Mouse (Mus musculus): ENCODE measurements around the gene Dok1. TPM values are rescaled to one million over a fixed set of nuclear protein-coding genes. Genes with fewer than 3 reads are reported as not detected.
A peak's percentile ranks its signal among the peaks of the same experiment; 100 is the strongest.

Dok1 gene
- total RNA-seq, 2 experiments from 2014 or later = 1.8 to 2.7 TPM

GRCm38 (mm10) chr6:83019044-83019443 lies 14.2 kb downstream of the Dok1 start:
- no peak for DNase-seq (ENCODE audit: low spot score in 2 of 2)

- no peak for DNase-seq (ENCODE audit: low spot score in 2 of 2)
Measured at GRCm38 (mm10) chr6:83017190-83017589, 16.1 kb downstream of the Dok1 start.

DNA sequence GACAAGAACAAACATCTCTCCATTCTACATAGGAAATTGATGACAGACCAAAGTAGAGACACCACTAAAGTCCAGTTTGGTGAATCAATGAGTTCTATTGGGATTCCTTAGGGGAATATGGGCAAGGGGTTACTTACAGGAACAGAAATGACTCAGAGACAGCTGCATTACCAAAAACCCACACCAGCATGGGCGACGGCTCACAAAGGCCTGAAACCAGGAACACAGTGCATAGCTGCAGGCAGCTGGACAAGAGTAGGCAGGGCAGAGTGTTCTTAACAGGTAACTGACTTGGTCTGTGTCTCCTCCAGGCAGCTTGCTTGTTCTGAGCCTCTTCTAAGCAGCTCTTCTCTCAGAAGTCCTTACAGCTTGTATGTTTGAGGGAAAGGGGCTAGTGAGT lies 17.5 kb downstream of the Dok1 start:
- no peak for DNase-seq (ENCODE audit: low spot score in 2 of 2)

DNA sequence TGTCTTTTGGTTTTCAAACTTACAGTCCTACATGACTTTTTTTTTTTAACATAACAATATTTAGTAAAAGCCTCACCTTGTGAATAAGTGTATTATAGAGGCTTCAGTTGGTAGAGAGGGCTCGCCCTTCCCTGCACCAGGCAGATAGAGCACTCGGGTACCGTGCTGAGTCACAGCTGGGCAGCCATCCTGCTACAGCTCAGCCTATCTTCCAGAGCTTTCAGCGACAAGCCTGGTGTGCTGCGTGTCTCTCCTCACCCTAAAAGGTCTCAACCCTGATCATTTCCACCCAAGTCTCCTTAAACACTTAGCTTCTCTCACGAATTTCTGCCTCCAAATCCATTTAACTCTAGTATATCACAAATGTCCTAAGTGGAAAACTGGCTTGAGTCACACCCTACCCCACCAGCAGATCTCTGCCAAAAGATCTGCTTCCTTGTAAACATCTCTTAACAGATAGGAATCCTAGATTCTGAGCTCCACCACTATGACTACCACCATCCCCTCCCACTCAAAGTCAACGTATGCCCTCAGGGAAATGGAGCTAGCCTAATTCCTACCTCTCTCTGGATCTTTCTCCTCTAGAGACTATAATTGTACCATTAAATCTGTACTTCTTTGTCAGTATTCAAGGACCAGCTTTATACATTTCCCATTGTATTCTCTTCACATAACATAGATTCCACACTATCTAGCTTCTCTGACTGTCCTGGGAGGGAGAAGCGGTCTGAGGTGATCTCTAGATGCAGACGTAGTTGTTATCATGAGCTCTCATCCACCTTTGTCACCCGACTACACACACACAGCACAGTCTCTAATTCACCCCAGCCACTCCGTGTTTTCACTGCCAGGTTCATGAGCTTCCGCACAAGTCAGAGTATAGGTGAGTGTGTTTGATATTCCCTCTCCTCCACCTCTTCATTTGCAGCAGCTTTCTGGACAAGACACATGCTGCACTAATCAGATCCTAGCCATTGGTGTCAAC lies 18.5 kb downstream of the Dok1 start:
- DNase-seq (ENCODE audit: low spot score in 2 of 2) = no peak

GRCm38 (mm10) chr6:83013444-83013843 lies 19.8 kb downstream of the Dok1 start:
- DNase-seq (ENCODE audit: low spot score in 2 of 2) = no peak

GRCm38 (mm10) chr6:83011756-83012155 lies 21.5 kb downstream of the Dok1 start:
- no peak for DNase-seq (ENCODE audit: low spot score in 2 of 2)

GRCm38 (mm10) chr6:83011255-83011654 lies 22.0 kb downstream of the Dok1 start:
- no peak for DNase-seq (ENCODE audit: low spot score in 2 of 2)

- no peak for DNase-seq (ENCODE audit: low spot score in 2 of 2)
Measured at GRCm38 (mm10) chr6:83010010-83010409, 23.3 kb downstream of the Dok1 start.

GRCm38 (mm10) chr6:83008659-83009058 lies 24.6 kb downstream of the Dok1 start:
- DNase-seq (ENCODE audit: low spot score in 2 of 2) = no peak

- no peak for DNase-seq (ENCODE audit: low spot score in 2 of 2)
Measured at GRCm38 (mm10) chr6:83006114-83006513, 27.2 kb downstream of the Dok1 start.

GRCm38 (mm10) chr6:83005444-83006011 lies 27.7 kb downstream of the Dok1 start:
- DNase-seq (ENCODE audit: low spot score in 2 of 2) = no peak

DNA sequence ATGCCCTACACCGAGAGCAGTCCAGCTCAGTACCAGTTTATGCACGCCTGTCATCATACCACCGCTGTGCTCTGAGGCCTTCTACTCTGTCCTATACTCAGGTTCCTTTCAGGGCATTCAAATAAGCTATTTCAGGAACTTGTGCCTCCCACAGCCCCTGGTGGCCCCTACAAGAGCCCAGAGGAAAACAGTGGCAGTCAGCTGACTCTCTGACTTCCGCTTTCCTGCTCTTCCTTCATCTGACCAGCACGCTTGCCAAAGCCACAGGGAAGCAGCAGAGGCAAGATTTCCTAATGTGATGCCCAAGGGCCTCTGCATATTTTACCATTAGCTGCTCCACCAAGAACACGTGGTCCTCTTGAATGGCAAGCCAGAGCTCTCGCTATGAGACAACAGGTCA lies 28.4 kb downstream of the Dok1 start:
- DNase-seq (ENCODE audit: low spot score in 2 of 2) = no peak

DNA sequence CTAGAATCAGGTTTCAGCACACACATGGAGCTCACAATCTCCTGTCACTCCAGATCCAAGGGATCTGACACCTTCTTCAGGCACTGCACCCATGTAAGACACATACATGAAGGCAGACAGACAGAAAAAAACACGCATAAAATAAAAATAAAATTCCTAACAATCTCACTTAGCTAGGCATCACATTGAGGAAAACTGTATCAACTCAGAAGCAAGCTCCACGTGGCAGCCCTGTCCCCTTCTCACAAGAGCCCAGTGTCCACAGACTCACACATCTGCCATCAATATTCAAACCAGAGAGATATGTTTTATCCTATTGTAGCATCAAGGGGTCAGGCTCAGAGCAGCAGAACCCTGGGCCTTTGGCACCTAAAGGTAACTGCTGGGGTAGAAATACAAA lies 29.0 kb downstream of the Dok1 start:
- no peak for DNase-seq (ENCODE audit: low spot score in 2 of 2)

- no peak for DNase-seq (ENCODE audit: low spot score in 2 of 2)
Measured at GRCm38 (mm10) chr6:83003850-83004249, 29.4 kb downstream of the Dok1 start.

DNA sequence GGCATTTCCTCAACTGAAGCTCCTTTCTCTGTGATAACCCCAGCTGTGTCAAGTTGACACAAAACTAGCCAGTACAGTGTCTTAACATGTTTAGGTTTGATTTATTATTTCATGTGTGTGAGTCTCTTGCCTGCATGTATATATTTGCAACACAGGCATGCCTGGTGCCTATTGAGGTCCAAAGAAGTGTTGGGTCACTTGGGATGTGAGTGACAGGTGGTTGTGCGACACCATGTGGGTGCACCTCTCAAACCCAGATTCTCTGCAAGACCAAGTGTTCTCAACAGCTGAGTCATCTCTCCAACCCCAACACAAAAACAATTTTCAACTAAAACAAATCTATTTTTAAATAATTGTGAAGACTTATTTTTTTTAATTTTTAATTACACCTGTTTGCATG lies 30.2 kb downstream of the Dok1 start:
- DNase-seq (ENCODE audit: low spot score in 2 of 2) = no peak

DNA sequence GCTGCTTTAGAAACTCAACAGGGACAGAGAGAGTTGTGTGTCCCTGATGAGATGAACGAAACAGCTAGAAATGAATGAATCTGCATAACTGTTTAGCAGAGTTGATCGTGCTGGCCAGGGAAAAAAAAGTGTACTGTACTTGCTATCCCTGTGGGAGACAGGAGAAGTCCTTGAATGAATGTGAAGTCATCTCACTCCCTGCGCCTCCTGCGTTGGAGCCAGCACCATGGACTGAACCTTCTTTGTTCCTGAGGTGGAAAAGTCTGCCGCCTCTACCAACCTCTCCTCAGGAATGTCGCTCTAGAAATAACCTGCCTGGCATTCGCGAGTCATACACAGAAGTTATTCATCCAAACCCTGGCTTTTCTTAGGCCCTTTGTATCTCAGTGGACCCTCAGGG lies 33.3 kb downstream of the Dok1 start:
- no peak for DNase-seq (ENCODE audit: low spot score in 2 of 2)

- no peak for DNase-seq (ENCODE audit: low spot score in 2 of 2)
Measured at GRCm38 (mm10) chr6:82998326-82998725, 34.9 kb downstream of the Dok1 start.

GRCm38 (mm10) chr6:82997511-82998102 lies 35.7 kb downstream of the Dok1 start:
- no peak for DNase-seq (ENCODE audit: low spot score in 2 of 2)

DNA sequence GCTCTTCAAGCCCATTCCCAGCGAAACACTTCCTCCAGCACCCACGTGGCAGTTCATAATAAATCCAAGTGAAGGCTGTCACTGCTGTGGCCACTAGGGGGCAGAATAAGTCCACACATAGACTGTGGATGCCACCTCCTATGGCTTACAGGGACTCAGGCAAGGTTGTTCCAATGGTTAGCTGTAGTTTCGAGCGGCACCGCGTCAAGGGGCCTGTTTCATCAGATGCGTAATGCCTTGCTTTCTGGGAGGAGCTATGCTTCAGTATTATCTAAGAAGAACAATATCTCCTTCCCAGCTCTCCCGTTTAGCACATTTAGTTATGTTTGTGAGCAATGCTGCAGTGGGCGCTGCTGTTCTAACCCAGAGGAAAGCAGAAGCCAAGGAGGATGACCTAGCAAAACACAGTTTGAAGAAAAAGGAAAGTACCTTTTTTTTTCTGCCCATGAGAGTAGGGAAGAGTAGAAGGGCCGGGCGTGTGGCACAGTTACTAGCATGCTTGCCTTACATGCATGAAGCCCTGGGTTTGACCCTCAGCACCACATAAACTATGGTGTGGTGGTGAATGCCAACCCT lies 36.4 kb downstream of the Dok1 start:
- peak; percentile 90 to 92 for DNase-seq (ENCODE audit: low spot score in 2 of 2)

GRCm38 (mm10) chr6:82994372-82994771 lies 38.9 kb downstream of the Dok1 start:
- DNase-seq (ENCODE audit: low spot score in 2 of 2) = no peak

DNA sequence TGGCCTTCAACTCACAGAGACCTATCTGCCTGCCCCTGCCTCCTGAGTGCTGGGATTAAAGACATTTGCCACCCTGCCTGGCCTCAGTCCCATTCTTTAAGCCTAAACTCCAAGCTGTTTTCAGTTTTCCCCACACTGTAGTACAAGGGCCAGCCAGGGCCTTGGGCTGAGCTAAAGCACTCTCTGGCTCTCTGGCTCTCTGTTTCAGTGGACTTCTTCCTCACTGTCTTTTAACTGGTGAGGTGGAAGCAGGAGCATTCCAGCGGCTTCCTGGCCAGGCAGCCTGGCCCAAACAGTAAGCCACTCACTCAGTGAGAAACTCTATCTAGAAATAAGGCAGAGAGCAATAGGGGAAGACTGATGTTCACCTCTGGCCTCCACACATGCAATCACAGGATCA lies 39.6 kb downstream of the Dok1 start:
- DNase-seq (ENCODE audit: low spot score in 2 of 2) = no peak

DNA sequence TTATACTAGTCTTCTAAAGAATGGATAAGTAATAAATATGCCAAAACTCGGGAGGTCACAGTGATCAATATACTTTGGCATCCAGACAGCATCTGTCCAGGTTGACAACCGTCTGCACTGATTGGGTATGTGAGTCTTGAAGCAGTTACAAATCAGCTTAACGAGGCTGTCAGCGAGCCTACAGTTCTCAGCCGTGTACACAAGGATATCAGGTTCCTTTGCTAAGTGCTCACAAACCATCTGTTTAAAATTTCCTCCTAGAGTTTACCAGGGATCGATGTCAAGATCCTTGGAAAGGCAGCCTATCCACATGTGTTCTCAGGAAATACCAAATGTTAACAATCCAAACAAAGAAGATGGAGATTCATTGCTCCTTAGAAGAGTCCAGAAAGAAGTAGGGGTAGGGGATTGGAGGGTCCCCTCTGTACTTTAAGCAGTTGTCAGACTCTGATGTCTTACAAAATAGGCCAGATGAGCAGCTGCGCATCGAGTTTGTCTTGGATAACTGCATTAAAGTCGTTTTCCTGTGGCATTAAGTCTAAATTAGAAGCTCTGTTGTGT lies 45.8 kb downstream of the Dok1 start:
- DNase-seq (ENCODE audit: low spot score in 2 of 2) = no peak
